Mouse (Mus musculus) T-helper 17 cell (primary cell): ENCODE measurements around the gene Mlxip.

Experiments used
- in situ Hi-C, 2 experiments: fragments of 300-600 bp; cut with MboI, MseI; formaldehyde crosslinking; loops; 1 replicate in 1 of 2; 2 replicates in 1 of 2; pipeline ENCODE4 v1.15.1; 2025; ENCODE audit warnings: high pct_unique_total_duplicates in 2 of 2

Gene Mlxip

GRCm38 (mm10) chr5:123379504-123379931 is 15.1 kb upstream of the Mlxip start:
- in situ Hi-C loops = loop anchor here in 1 of 2 experiments (5.0 kb wide), 1 partner anchor 63 kb away; no protein-coding TSS in a partner anchor

DNA sequence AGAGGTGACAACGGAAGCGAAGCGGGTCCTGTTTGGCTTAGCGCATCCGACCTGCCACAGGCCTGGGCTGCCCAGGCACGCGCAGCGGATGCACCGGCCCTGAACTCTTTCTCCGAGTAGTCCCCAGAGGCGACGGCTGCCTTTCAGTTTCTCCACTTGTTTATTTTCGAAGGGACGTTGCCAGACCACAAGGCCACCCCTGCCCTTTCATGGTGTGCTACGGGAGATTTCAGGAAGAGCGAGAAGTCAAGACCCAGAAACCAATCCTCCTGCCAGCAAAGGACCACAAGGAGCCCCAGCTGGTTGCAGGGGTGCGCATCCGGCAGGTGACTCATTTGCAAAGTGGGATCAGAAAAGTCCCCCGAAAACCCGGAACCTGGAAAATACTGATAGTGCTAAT is 12.6 kb upstream of the Mlxip start:
- in situ Hi-C loops = no loop called here

DNA sequence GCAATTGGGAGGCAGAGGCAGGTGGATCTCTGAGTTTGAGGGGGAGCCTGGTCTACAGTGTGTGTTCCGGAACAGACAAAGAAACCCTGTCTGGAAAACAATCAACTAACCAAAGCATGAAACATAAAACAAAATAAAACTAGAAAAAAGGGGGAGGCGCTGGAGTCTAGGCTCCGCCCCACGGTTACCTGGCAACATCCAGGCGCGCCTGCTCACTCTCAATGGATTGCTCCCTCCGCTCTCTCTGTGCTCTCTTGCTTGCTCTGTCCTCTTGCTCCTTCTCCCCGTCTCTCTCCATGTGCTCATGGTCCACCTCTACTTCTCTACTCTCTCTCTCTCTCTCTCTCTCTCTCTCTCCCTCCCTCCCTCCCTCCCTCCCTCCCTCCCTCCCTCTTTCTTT is 11.9 kb upstream of the Mlxip start:
- in situ Hi-C loops = no loop called here

DNA sequence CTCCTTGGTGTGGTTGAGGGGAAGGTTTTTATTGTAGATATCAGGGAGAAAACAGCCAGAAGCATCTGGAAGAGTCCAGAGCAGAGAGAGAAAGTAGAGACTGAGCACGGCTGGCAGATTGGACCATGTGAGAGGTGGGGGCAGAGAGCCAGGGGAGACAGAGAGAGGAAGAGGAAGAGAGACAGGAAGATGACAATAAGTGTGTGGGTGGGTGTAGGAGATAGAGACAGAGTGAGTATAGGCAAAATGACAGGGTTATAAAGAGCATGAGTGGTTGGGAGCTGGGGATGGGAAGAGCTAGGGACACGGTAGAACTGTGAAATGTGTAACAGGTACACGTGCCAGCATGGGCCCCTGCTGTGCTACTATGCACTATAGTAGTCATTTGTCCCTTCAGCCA is 6.1 kb upstream of the Mlxip start:
- in situ Hi-C loops = no loop called here

GRCm38 (mm10) chr5:123390536-123391441 is 3.8 kb upstream of the Mlxip start:
- in situ Hi-C loops = no loop called here

DNA sequence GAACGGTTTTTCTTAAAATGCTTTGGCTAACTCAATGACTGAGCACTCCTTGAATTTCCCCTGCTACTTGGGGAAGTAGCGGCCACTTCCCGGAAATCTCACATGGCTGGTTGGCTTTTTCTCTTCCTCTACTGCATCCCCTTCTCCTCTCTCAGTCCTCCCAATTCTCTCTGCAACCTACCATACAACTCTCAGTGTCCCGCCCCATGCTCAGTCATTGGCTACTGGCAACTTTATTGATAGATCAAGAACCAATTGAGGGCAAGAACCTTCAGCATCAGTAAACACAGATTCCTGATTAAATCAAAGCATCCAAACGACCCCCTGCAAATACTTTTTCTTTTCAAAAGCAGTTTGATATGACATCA is 3.2 kb upstream of the Mlxip start:
- in situ Hi-C loops = no loop called here

- in situ Hi-C loops = no loop called here
These were observed 754 bp upstream of the Mlxip start for GRCm38 (mm10) chr5:123393786-123394302.

DNA sequence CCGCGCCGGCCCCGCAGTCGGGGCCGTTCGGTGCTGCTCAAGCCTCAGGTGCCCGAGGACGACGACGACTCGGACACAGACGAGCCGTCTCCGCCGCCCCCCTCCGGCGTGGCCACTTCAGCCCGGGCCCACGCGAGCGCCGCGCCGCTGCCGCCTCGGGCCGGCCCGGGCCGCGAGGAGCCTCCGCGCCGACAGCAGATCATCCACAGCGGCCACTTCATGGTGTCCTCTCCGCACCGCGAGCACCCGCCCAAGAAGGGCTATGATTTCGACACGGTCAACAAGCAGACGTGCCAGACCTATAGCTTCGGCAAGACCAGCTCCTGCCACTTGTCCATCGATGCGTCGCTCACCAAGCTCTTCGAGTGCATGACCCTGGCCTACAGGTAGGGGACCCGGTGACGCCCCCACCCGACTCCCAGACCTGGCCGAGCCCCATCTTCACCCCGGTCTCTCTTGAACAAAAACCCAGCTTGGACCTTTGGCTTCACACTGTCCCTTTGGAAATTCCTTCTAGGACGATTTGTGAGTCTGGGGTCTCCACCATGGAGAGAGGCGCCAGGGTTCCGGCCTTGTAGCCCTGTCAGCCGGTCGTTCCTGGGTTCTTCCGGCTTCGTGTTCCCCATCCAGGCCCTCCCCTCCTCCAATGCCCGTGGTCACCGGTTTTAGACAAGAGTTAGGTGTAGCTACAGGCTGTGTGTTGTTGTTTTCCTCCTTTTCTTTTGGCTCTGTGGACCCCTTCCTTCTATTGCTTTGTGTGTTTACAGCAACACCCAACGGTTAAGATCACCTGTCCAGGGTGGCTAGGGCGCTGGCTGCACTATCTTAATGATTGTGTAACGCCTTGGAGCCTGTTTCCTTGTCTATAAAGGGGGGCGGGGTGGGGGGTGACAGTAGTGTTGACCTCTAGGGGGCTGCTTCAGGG is 621 bp downstream of the Mlxip start:
- in situ Hi-C loops = no loop called here

DNA sequence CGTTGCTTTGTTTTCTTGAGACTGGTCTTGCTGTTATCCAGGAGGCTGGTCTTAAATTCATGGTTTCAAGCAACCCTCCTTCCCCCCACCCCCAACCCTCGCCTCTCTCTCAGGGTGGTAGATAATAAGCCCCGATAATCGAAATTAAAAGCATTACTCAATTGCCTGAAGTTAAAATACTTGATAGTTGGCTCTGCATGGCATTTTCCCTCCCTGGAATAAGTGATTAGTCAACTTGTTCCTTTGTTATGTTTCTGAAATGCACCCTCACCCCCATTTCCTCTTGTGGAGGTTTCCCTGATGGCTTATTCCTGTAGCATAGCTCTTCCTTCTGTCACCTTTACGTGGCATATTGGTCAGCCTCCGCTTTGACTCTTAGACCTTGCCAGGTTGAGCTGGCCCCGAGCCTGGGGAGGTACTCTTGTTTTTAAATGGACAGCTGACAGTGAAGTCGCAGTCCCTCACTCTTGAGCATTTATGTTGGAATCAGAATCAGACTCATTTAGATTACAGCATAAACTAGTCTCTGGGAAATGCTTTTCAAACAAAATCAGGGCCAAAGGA is 2.4 kb downstream of the Mlxip start:
- in situ Hi-C loops = no loop called here

DNA sequence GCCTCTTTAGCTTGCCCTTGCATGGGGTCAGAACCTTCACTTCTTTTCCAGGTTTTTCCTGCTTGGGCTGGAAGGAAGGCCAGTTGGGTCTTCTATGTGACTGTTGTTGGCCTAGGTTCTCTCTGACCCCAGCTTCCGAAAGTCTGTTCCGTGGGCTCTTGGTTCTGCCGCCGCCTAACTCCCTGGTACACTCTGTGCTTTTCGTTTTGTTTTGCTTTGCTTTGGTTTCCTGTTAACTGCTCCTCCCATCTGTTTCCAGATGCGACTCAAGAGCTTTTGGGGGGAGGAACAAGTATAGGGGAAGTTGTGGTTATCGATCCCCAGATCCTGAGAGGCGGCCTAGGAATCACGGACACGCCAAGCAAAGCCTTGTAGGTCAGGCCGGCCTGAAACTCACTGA is 3.2 kb downstream of the Mlxip start:
- in situ Hi-C loops = no loop called here

- in situ Hi-C loops = no loop called here
These were observed 4.4 kb downstream of the Mlxip start for GRCm38 (mm10) chr5:123398856-123399498.

DNA sequence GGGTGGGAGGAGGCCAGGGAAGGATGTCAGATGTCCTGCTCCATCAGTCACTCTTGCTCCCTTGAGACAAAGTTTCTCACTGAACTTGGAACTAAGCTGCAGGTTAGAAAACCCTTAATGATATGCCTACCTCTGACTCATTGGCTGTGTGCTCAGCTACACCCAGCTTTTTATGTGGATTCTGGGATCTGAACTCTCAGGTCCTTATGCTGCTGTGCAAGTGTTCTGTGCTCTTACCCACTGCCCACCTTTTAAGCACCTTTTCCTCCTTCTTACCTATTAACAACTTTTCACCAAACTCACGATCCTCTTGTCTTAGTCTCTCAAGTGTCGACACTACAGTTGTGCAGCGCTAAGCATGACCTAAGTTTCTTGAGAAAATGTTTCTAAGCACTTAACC is 9.9 kb downstream of the Mlxip start:
- in situ Hi-C loops = no loop called here

DNA sequence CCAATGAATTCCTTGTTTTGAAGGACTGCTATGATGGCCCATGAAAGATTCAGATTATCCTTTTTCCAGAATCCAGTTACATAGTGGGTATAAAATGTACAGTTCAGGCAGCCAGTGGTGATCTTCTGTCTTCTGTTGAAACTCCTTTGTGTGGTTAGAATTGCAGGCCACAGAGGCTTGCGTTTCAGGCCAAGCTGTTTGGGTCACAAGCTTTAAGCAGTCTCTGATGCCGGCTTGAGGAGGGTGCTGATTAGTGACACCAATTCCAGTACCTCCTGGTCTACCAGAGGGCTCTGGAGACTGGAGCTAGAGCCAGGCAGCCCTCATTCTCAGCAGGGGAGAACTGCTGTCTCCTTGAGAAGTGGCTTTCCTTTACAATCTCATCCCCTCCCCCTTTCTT is 12.4 kb downstream of the Mlxip start:
- in situ Hi-C loops = no loop called here

DNA sequence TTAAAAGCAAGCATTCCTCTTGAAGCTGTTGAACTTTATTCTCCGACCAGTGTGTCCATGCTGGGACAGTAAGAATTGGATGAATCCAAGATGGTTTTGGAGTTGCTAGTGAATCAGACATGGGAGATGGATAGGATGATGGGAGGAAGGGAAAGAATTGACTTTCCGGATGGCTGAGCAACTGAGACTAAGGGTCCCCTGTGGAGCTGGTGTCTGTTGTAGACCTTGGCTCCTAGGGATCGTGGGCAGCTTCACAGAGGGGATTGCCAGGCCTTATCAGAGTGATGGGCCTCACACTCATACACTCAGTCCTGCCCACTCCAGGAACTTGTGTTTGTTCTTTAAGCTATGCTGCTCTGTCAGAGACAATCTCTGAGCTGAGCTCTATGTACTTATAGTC is 13.6 kb downstream of the Mlxip start:
- in situ Hi-C loops = no loop called here

GRCm38 (mm10) chr5:123412193-123412592 is 17.6 kb downstream of the Mlxip start:
- in situ Hi-C loops = no loop called here

DNA sequence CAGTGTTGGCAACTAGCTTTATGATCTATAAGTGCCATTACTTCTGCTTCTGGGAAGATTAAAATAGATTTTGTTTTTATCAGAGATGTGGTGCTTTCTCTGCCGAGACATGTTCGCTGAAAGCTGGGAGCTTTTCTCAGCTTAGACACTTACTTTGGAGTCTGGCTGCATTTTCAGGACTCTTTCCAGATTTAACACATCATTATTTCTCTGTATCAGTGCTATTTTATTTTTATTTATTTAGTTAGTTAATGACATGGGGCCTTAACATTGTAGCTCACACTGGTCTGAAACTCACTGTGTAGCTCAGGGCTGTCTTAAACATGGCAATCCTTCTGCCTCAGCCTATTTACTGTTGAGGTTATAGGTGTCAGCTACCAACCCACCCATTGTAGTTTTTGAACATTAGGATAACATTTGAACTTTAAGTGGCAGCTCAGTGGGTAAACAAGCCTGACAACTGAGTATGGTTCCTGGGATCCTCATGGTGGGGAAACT is 19.3 kb downstream of the Mlxip start:
- in situ Hi-C loops = no loop called here

- in situ Hi-C loops = no loop called here
These were observed 21.6 kb downstream of the Mlxip start for GRCm38 (mm10) chr5:123416149-123416548.

- in situ Hi-C loops = no loop called here
These were observed 22.2 kb downstream of the Mlxip start for GRCm38 (mm10) chr5:123416566-123417518.

DNA sequence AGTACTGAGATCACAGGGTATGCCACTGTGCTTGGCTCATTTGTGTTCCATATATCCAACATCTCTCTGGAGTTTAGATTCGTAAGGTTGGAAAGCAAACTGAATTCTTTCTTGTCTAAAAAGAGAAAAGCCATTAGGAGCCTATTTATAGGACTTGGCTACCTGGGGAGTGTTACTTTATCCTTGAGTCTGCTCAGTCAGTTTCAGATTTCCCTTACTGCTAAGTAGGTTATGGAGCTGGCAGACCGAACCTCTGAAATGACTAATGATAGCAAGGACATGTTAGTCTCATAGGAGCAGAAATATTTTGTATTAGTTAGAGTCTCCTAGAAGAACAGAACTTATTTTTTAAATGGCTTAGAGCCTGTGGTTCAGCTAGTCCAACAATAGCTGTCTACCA is 29.3 kb downstream of the Mlxip start:
- in situ Hi-C loops = no loop called here

GRCm38 (mm10) chr5:123427556-123427955 is 33.0 kb downstream of the Mlxip start:
- in situ Hi-C loops = no loop called here
